Comparison of ENCODE assay signal across 12 mouse cellular contexts in the genomic region with DNA sequence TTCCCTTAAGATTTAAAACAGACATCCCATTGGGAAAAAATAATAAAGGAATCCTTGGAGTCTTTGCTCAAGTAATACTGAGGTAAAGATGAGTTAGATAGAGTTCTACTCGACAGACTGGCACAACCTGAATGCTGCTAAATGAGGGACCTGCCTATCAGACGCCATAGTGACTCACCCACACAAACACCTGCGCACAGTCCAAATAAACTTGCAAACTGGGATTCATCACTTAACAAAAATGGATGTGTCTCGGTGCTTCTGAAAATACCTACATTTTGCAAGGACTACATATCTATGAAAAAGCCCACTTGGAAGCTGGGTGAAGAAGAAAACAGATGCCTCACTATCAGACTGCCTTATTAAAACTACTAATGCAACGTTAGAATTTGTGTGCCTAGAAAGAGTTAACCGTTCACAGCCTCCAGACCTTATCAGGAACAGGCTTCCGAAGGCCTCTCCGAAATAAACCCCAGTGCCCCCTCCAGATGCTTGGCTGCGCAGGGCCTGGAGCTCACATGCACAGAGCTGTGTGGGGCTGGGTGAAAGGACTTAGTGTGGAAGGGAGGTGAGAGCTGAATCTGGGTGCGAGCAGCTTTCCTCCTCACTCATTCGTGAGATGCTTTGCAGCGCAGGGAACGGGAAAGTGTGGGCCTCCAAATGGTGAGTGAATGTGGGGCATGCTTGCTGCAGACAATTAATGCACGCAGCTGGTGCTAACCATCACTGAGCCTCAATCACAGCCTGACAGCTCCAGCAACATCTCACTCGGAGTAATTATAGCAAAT.
DNase-seq lines count a peak whose midpoint lies in the region; ATAC-seq lines count a peak whose summit lies in the region.
"Had no signal": no experiment of that assay in that cellular context is flagged by ENCODE, and none has a peak within 500 bp of the region (broad histone marks: within the 10 kb centered on the region; RNA-seq: fewer than 3 reads in every experiment).

No protein-coding gene starts in this region.

- no peaks in the 10 kb centered on the region for H3K9me3 ChIP-seq in heart, embryonic 13.5 days
- H3K9me3 ChIP-seq in embryonic facial prominence, embryonic 14.5 days (ENCODE audit: control insufficient read depth, low read length), result no peaks in the 10 kb centered on the region
- no peaks in the 10 kb centered on the region for H3K9me3 ChIP-seq in neural tube, embryonic 13.5 days

- peaks cover 64% of the 10 kb centered on the region for H3K4me1 ChIP-seq in heart, embryonic 13.5 days
- H3K4me1 ChIP-seq in embryonic facial prominence, embryonic 14.5 days (ENCODE audit: control insufficient read depth, insufficient read depth, low read length), result peaks cover 20% of the 10 kb centered on the region
- peaks cover 38% of the 10 kb centered on the region for H3K4me1 ChIP-seq in neural tube, embryonic 13.5 days (replicated peaks)

- H3K27ac ChIP-seq in heart, embryonic 13.5 days (replicated peaks), result peak overlapping the region; percentile 72
- no peak overlapping the region; the same call in 1 of the 2 replicates for H3K27ac ChIP-seq in embryonic facial prominence, embryonic 14.5 days (replicated peaks; ENCODE audit: low read depth, low read length)
- H3K27ac ChIP-seq in neural tube, embryonic 13.5 days (replicated peaks), result peak overlapping the region; percentile 81

- peak overlapping the region; percentile 47; the same call in 1 of the 2 replicates for H3K9ac ChIP-seq in heart, embryonic 13.5 days
- H3K9ac ChIP-seq in embryonic facial prominence, embryonic 14.5 days (ENCODE audit: low read depth, low read length), result no peak overlapping the region
- no peak overlapping the region for H3K9ac ChIP-seq in neural tube, embryonic 13.5 days
- H3K9ac ChIP-seq: lung, embryonic 14.5 days had no signal

- whole genome bisulfite sequencing in heart, embryonic 13.5 days, result 22% methylated on average over 15 of the region's 15 CpGs
- WGBS in embryonic facial prominence, embryonic 14.5 days, result 36% methylated on average over 15 of the region's 15 CpGs
- 47% methylated on average over 15 of the region's 15 CpGs for WGBS in neural tube, embryonic 13.5 days

- no peak; the same call in 1 of the 2 replicates for ATAC-seq in heart, embryonic 13.5 days (ENCODE audit: extremely low read depth, insufficient number of reproducible peaks, low FRiP score, low TSS enrichment)
- ATAC-seq in embryonic facial prominence, embryonic 14.5 days (ENCODE audit: low read depth), result peak; percentile 68; the same call in 1 of the 2 replicates
- peak; percentile 77 for ATAC-seq in neural tube, embryonic 13.5 days (ENCODE audit: low read depth)
- ATAC-seq: intestine, postnatal 0 days had no signal

- H3K4me2 ChIP-seq in heart, embryonic 13.5 days, result peak overlapping the region; percentile 55
- H3K4me2 ChIP-seq in embryonic facial prominence, embryonic 14.5 days (ENCODE audit: low read depth, low read length), result no peak overlapping the region
- peak overlapping the region; percentile 2; the same call in 1 of the 2 replicates for H3K4me2 ChIP-seq in neural tube, embryonic 13.5 days
- H3K4me2 ChIP-seq: lung, embryonic 14.5 days had no signal

- DNase-seq in heart, postnatal 14 days, result no peak
- DNase-seq in embryonic facial prominence, embryonic 14.5 days (ENCODE audit: low spot score), result peak; percentile 76
- DNase-seq in layer of hippocampus, adult 8-10 months (ENCODE audit: low spot score in 2 of 2), result peak; percentile 56 to 57
- no peak for DNase-seq in cerebellum, adult 8-10 months
- DNase-seq in cerebellum, adult 9-10 months, result no peak
- no peak for DNase-seq in cerebellum, postnatal 10 days
- DNase-seq: adrenal gland, adult 8-10 months; lung, embryonic 14.5 days had no signal

- H3K36me3 ChIP-seq in heart, embryonic 13.5 days, result no peaks in the 10 kb centered on the region
- H3K36me3 ChIP-seq in embryonic facial prominence, embryonic 14.5 days (ENCODE audit: control insufficient read depth, insufficient read depth, low read length), result 0 out of 2 replicates have a peak, but pooled peaks cover 4% of the 10 kb centered on the region
- no peaks in the 10 kb centered on the region for H3K36me3 ChIP-seq in neural tube, embryonic 13.5 days

- peaks cover 4% of the 10 kb centered on the region; the same call in 1 of the 2 replicates for H3K27me3 ChIP-seq in heart, embryonic 13.5 days (replicated peaks)
- H3K27me3 ChIP-seq in embryonic facial prominence, embryonic 14.5 days (replicated peaks; ENCODE audit: control insufficient read depth, insufficient read depth, low read length), result no peaks in the 10 kb centered on the region
- no peaks in the 10 kb centered on the region for H3K27me3 ChIP-seq in neural tube, embryonic 13.5 days

- intact Hi-C loops in heart, postnatal 14 days (cut with DNase I), result no loop called here

- no peak overlapping the region for H3K4me3 ChIP-seq in heart, embryonic 13.5 days
- H3K4me3 ChIP-seq in embryonic facial prominence, embryonic 14.5 days (ENCODE audit: low read depth, low read length), result no peak overlapping the region
- H3K4me3 ChIP-seq in neural tube, embryonic 13.5 days, result no peak overlapping the region
- H3K4me3 ChIP-seq: erythroblast, embryonic 14.5 days had no signal

Comparison
In these comparisons a context has a peak if more than half of its experiments do, and no peak if none do; other contexts are left out.
1. DNase-seq: peak in embryonic facial prominence, embryonic 14.5 days (single experiment) and layer of hippocampus, adult 8-10 months (2 of 2); none in heart, postnatal 14 days (0 of 2), cerebellum, adult 8-10 months (single experiment), cerebellum, adult 9-10 months (single experiment) and cerebellum, postnatal 10 days (0 of 2).